Mouse (Mus musculus): ENCODE results near the gene Olfr1170.

Gene Olfr1170

DNA sequence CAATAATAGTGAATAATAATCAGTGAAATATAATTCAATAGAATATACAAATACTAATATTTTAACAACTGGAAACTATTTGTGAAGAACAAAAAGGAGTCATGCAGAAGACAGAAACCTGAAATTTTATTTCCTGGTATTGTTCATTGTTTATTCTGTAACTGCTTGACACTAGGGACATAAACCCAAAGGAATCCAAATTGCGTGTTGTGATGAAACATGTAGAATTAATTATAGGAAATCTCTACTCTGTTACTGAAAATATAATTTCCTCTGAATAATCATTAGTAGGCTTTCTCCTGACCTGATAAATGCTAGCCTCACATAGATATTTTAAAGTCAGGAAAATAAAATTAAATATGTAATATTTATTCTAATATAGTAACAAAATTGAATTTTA, at the start of gene Olfr1170:
Olfr1170 (minus strand) TSS at position 101 of the 400 bp plus-strand sequence.
- no peak for DNase-seq (ENCODE audit: low spot score)

DNA sequence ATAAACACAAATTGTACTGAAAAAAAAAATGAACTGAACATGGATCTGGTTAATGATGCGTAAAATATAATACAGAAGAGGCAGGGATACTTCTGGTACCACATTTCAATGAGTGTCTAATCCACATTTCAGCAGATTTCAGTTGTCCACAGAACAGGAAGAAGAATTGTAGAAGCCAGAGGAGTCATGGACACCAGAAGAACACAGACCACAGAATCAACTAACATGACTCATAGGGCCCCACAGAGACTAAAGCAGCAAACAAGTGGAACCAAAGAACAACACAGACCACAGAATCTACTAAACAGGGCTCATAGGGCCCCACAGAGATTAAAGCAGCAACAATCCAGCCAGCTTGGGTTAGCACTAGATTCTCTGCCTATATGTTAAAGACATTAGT, 7.3 kb downstream of the Olfr1170 start:
- DNase-seq (ENCODE audit: low spot score), result no peak

DNA sequence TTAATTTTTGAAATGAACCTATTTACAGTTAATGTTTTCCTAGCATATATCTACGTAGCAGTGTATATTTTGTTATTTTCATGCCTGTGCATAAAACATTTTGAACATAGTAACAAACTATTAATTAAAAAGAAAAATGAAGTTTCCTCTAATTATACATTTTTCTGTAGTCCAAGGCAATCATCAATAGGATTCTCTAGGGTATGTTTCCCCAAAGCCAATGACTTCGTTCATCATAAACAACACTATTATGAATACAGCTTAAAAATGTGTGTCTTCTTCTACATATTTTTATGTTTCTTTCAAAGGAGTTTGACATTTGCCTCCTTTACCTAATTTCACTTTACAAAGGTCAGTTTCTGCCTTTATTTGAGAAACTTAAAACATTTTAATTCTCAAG, 46.6 kb downstream of the Olfr1170 start, which contains the start of gene Olfr1168:
Olfr1168 (plus strand) TSS at position 301 of the 400 bp plus-strand sequence.
- DNase-seq (ENCODE audit: low spot score), result no peak

Measured in T-cell, adult 2 months (primary cell).